Mouse (Mus musculus): Measurements from ENCODE around the gene Zmat3. TPM values are rescaled to one million over a fixed set of nuclear protein-coding genes. Genes with fewer than 3 reads are reported as not detected.

Gene Zmat3
- polyA plus RNA-seq, 1 experiment from 2014 or later = 8.2 TPM

DNA sequence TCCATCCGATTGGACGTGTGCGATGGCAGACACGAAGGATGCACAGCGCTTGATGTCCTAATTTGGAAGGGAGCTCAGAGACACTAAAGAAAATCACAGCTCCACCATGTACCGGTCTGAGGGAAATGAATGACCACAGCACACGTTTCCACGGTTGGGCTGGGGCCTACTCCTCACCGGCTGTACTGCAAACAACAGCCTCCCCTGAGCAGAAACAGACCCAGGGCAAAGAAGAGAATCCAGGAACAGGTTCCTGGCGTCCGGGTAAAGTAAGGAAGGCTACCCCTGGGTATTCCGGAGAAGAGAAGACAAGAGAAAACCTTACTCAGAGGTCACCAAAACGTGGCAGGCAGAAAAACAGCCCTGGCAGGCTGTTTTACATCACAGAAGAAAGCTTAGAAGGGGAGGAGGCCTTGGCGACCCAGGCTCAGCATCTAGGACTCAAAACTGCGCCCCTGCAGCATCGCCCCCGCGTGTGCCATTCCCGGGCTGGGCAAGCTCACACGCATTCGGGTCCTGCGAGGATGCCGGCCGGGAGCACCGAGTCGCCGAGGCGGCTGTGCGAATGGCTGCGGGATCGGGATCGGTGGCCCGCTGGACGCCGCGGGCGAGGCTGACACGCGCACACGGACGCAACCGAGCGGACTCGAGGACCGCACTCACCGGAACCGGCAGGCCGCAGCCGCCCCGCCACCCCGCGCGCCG lies 821 bp downstream of the Zmat3 start:
- peaks cover 3% of the 10 kb centered on the region; the same call in 1 of the 2 replicates for H3K36me3 ChIP-seq
- under 1% methylated on average over 52 of the region's 54 CpGs for WGBS

GRCm38 (mm10) chr3:32364195-32364594 lies 1.6 kb downstream of the Zmat3 start:
- H3K36me3 ChIP-seq = peaks cover 3% of the 10 kb centered on the region; the same call in 1 of the 2 replicates
- WGBS = 42% methylated on average over 4 of the region's 4 CpGs
- no peak overlapping the region for H3K27ac ChIP-seq
- no peaks in the 10 kb centered on the region for H3K27me3 ChIP-seq (replicated peaks)
- 0 out of 2 replicates have a peak overlapping the region, but pooled peaks have one; percentile 8 for H3K9ac ChIP-seq
- H3K4me2 ChIP-seq (replicated peaks) = peak overlapping the region; percentile 74
- H3K9me3 ChIP-seq = no peaks in the 10 kb centered on the region
- ATAC-seq (ENCODE audit: low FRiP score, low read depth) = no peak
- peaks cover 15% of the 10 kb centered on the region for H3K4me1 ChIP-seq
- H3K4me3 ChIP-seq = no peak overlapping the region

More for the DNA sequence above, 821 bp downstream of the Zmat3 start:
- peak overlapping the region; percentile 87 for H3K9ac ChIP-seq
- peaks cover 15% of the 10 kb centered on the region for H3K4me1 ChIP-seq
- H3K4me2 ChIP-seq (replicated peaks) = peak overlapping the region; percentile 74
- H3K9me3 ChIP-seq = no peaks in the 10 kb centered on the region
- peak; percentile 67 for ATAC-seq (ENCODE audit: low FRiP score, low read depth)
- peak overlapping the region; percentile 83 for H3K4me3 ChIP-seq
- H3K27me3 ChIP-seq (replicated peaks) = no peaks in the 10 kb centered on the region
- peak overlapping the region; percentile 78 for H3K27ac ChIP-seq

GRCm38 (mm10) chr3:32361221-32361620 lies 4.6 kb downstream of the Zmat3 start:
- peaks cover 15% of the 10 kb centered on the region for H3K4me1 ChIP-seq
- H3K27ac ChIP-seq = no peak overlapping the region
- H3K9me3 ChIP-seq = no peaks in the 10 kb centered on the region
- H3K4me2 ChIP-seq (replicated peaks) = no peak overlapping the region
- H3K4me3 ChIP-seq = no peak overlapping the region
- no peak overlapping the region for H3K9ac ChIP-seq
- 58% methylated on average over 6 of the region's 6 CpGs for WGBS
- no peak for ATAC-seq (ENCODE audit: low FRiP score, low read depth)
- no peaks in the 10 kb centered on the region for H3K27me3 ChIP-seq (replicated peaks)
- H3K36me3 ChIP-seq = peaks cover 6% of the 10 kb centered on the region; the same call in 1 of the 2 replicates

- Histone ChIP-seq H3K4me3 (no peak overlapping the region), H3K9ac (no peak overlapping the region), H3K27ac (no peak overlapping the region), H3K27me3 (replicated peaks) (no peaks in the 10 kb centered on the region), H3K9me3 (no peaks in the 10 kb centered on the region), H3K4me1 (no peaks in the 10 kb centered on the region), H3K36me3 (peaks cover 21% of the 10 kb centered on the region; the same call in 1 of the 2 replicates), H3K4me2 (replicated peaks) (no peak overlapping the region)
- no peak for ATAC-seq (ENCODE audit: low FRiP score, low read depth)
- WGBS = 92% methylated on average over 6 of the region's 6 CpGs
Measured at GRCm38 (mm10) chr3:32347881-32348280, 17.9 kb downstream of the Zmat3 start.

DNA sequence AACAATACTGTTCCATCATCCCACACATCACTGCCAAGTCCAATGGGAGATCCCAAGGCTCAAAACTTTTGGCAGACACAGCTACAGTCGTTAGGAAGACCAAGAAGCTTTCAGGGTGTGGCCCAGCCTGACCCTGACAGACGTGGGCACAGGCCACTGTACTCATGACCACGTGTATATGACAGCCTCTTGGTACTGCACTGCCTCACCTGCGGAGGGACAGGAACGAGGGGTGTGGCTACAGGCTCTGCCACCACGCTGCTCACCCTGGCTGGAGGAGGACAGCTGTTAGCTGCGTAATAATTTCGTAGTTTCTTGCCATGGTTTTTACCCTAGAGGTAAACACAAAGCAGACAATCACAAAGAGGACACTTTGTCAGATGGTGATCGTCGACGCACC lies 20.6 kb downstream of the Zmat3 start:
- WGBS = 89% methylated on average over 11 of the region's 11 CpGs
- no peak overlapping the region for H3K27ac ChIP-seq
- H3K36me3 ChIP-seq = peaks cover 32% of the 10 kb centered on the region
- ATAC-seq (ENCODE audit: low FRiP score, low read depth) = no peak
- H3K9ac ChIP-seq = no peak overlapping the region
- H3K4me3 ChIP-seq = no peak overlapping the region
- no peaks in the 10 kb centered on the region for H3K27me3 ChIP-seq (replicated peaks)
- no peaks in the 10 kb centered on the region for H3K4me1 ChIP-seq
- no peaks in the 10 kb centered on the region for H3K9me3 ChIP-seq
- no peak overlapping the region for H3K4me2 ChIP-seq (replicated peaks)

- Histone ChIP-seq H3K36me3 (peaks cover 32% of the 10 kb centered on the region), H3K27ac (no peak overlapping the region), H3K9me3 (no peaks in the 10 kb centered on the region), H3K4me1 (no peaks in the 10 kb centered on the region), H3K27me3 (replicated peaks) (no peaks in the 10 kb centered on the region), H3K4me3 (no peak overlapping the region), H3K9ac (no peak overlapping the region), H3K4me2 (replicated peaks) (no peak overlapping the region)
- no peak for ATAC-seq (ENCODE audit: low FRiP score, low read depth)
- WGBS = 86% methylated on average over 5 of the region's 5 CpGs
Measured at GRCm38 (mm10) chr3:32344825-32345224, 21.0 kb downstream of the Zmat3 start.

DNA sequence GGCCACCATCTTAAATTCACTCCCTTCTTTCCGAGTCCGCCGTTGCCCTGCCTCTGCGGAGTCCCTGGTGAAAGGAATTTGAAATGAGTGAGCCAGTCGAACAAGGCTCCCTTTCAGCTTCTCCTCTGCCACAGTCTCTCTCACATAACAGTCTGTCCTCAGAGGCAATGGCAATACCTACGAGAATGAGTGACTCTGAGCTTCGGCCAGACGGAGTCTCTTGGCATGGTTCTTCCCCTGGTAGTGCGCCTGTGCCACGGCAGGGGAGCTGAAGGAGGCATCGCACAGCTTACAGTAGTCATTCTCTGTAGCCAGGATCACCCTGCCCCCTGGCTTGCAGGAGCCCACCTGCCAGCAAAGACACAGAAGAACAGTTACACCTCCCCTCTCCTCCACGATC lies 22.4 kb downstream of the Zmat3 start:
- H3K4me3 ChIP-seq = no peak overlapping the region
- WGBS = 91% methylated on average over 12 of the region's 12 CpGs
- H3K27me3 ChIP-seq (replicated peaks) = no peaks in the 10 kb centered on the region
- H3K27ac ChIP-seq = no peak overlapping the region
- H3K36me3 ChIP-seq = peaks cover 30% of the 10 kb centered on the region
- H3K4me1 ChIP-seq = no peaks in the 10 kb centered on the region
- H3K9me3 ChIP-seq = no peaks in the 10 kb centered on the region
- no peak overlapping the region for H3K9ac ChIP-seq
- no peak overlapping the region for H3K4me2 ChIP-seq (replicated peaks)
- no peak for ATAC-seq (ENCODE audit: low FRiP score, low read depth)

GRCm38 (mm10) chr3:32341434-32341833 lies 24.4 kb downstream of the Zmat3 start:
- no peak overlapping the region for H3K4me2 ChIP-seq (replicated peaks)
- 97% methylated on average over 19 of the region's 19 CpGs for WGBS
- H3K9ac ChIP-seq = no peak overlapping the region
- H3K4me3 ChIP-seq = no peak overlapping the region
- no peaks in the 10 kb centered on the region for H3K27me3 ChIP-seq (replicated peaks)
- peaks cover 30% of the 10 kb centered on the region for H3K36me3 ChIP-seq
- ATAC-seq (ENCODE audit: low FRiP score, low read depth) = no peak
- no peak overlapping the region for H3K27ac ChIP-seq
- H3K4me1 ChIP-seq = no peaks in the 10 kb centered on the region
- H3K9me3 ChIP-seq = no peaks in the 10 kb centered on the region

DNA sequence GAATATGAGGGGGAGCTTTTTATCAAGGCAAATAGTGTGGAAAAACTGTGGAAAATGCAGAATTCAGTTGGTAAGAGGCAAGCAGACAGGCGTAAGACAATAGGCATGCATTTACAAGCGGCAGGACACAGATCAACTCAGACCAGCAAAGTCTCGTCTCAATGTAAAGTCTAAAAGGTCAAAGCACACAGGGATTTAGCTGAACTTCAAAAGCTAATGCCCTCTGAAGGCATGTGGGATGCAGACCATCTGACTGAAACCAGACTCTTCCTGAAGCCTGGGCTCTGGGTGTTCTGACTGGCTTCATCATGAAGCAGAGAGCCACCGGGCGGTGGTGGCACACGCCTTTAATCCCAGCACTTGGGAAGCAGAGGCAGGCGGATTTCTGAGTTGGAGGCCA lies 27.6 kb downstream of the Zmat3 start:
- Histone ChIP-seq H3K9me3 (no peaks in the 10 kb centered on the region), H3K4me1 (no peaks in the 10 kb centered on the region), H3K9ac (no peak overlapping the region), H3K27ac (no peak overlapping the region), H3K27me3 (replicated peaks) (no peaks in the 10 kb centered on the region), H3K36me3 (peaks cover 19% of the 10 kb centered on the region), H3K4me3 (no peak overlapping the region), H3K4me2 (replicated peaks) (no peak overlapping the region)
- 81% methylated on average over 7 of the region's 7 CpGs for WGBS
- ATAC-seq (ENCODE audit: low FRiP score, low read depth) = no peak

GRCm38 (mm10) chr3:32337770-32338169 lies 28.0 kb downstream of the Zmat3 start:
- no peak overlapping the region for H3K4me3 ChIP-seq
- no peak overlapping the region for H3K4me2 ChIP-seq (replicated peaks)
- ATAC-seq (ENCODE audit: low FRiP score, low read depth) = no peak
- H3K27ac ChIP-seq = no peak overlapping the region
- peaks cover 14% of the 10 kb centered on the region for H3K36me3 ChIP-seq
- H3K9me3 ChIP-seq = no peaks in the 10 kb centered on the region
- H3K4me1 ChIP-seq = no peaks in the 10 kb centered on the region
- 92% methylated on average over 7 of the region's 7 CpGs for WGBS
- no peak overlapping the region for H3K9ac ChIP-seq
- no peaks in the 10 kb centered on the region for H3K27me3 ChIP-seq (replicated peaks)

DNA sequence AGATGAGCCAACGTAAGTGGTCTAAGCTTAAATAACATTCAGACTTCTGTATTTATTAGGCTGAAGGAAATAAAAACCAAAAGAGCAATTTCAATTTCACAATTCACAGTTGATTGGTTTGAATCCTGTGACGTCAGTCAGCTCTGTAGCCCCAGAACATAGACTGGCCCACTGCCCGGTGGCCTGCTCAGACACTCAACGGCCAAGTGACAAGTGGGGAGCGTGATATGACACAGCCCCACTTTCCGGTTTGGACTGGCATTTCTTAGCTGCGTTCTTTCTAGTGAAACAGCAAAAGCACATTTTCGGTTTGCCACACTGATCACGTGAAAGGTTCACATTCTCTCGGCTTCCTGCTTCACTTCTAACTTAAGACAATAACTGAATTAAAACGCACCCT lies 30.9 kb downstream of the Zmat3 start:
- H3K27me3 ChIP-seq (replicated peaks) = no peaks in the 10 kb centered on the region
- no peaks in the 10 kb centered on the region for H3K9me3 ChIP-seq
- H3K27ac ChIP-seq = no peak overlapping the region
- H3K4me1 ChIP-seq = no peaks in the 10 kb centered on the region
- no peak overlapping the region for H3K4me3 ChIP-seq
- no peaks in the 10 kb centered on the region; the same call in 1 of the 2 replicates for H3K36me3 ChIP-seq
- no peak overlapping the region for H3K4me2 ChIP-seq (replicated peaks)
- H3K9ac ChIP-seq = no peak overlapping the region
- ATAC-seq (ENCODE audit: low FRiP score, low read depth) = no peak
- 89% methylated on average over 11 of the region's 11 CpGs for WGBS

DNA sequence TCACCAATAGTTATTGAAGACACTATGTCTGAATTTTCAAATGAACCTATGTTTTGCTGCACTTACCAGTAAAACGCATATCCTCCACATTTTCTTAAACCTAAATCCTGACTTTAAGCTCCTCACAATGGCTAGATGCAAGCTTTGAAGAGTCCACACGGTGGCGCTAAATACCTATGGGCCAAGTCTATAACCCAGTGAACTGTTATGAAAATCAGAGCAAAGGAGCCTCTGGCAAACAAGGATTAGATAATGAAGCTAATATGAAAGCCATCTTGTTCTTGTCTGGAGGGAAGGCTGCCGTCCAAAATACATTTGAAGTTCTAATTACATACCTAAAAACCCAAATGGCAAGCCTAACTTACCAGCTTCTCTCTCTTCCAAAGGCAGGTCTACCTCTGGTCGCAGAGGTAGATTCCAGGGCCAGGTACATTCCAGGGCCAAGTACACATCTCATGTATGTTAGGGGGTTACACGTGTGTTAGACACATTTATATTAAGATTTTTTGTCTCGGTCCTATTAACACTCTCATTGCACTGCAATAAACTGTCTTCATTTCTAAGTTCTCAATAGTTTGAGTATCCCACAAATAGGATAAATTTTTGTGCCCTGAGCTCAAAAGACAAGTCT lies 32.2 kb downstream of the Zmat3 start:
- no peak overlapping the region for H3K9ac ChIP-seq
- H3K27ac ChIP-seq = no peak overlapping the region
- peak; percentile 45; the same call in 1 of the 2 replicates for ATAC-seq (ENCODE audit: low FRiP score, low read depth)
- H3K27me3 ChIP-seq (replicated peaks) = no peaks in the 10 kb centered on the region
- WGBS = 38% methylated on average over 7 of the region's 7 CpGs
- H3K9me3 ChIP-seq = no peaks in the 10 kb centered on the region
- no peaks in the 10 kb centered on the region for H3K36me3 ChIP-seq
- H3K4me2 ChIP-seq (replicated peaks) = no peak overlapping the region
- H3K4me1 ChIP-seq = no peaks in the 10 kb centered on the region
- no peak overlapping the region for H3K4me3 ChIP-seq
